Mouse (Mus musculus) heart, embryonic 11.5 days (tissue): ENCODE data around the gene Shoc2. TPM values are rescaled to one million over a fixed set of nuclear protein-coding genes. Genes with fewer than 3 reads are reported as not detected.
"Not testable (repeated sequence)": the region's sequence is repeated elsewhere in the genome, so short reads cannot be mapped to it uniquely, and the experiment has no call there.

Source experiments
- ATAC-seq: fragments of 200-750 bp; cut with Nextera tagmentation; replicated peaks from 2 replicates; pipeline ENCODE4 v1.8.0; 2017; ENCODE audit warnings: moderate library complexity; ENCODE audit not compliant: insufficient number of reproducible peaks, low FRiP score, low TSS enrichment
- H3K27ac ChIP-seq: fragments of 300-500 bp; sonication (generic); 2 replicates; pipeline ENCODE4 v1.5.1; 2014; ENCODE audit warnings: mild to moderate bottlenecking, low read depth, low read length
- H3K27me3 ChIP-seq: fragments of 300-500 bp; sonication (generic); 2 replicates; pipeline ENCODE4 v1.6.1; 2014; ENCODE audit warnings: mild to moderate bottlenecking, low read length, mixed read lengths; ENCODE audit not compliant: control insufficient read depth, insufficient read depth
- H3K36me3 ChIP-seq: fragments of 300-500 bp; sonication (generic); 2 replicates; pipeline ENCODE4 v1.6.1; 2014; ENCODE audit warnings: mild to moderate bottlenecking, low read length, moderate library complexity, mixed read lengths; ENCODE audit not compliant: control insufficient read depth, insufficient read depth
- H3K4me1 ChIP-seq: fragments of 300-500 bp; sonication (generic); 2 replicates; pipeline ENCODE4 v1.6.1; 2014; ENCODE audit warnings: low read length; ENCODE audit not compliant: control insufficient read depth, insufficient read depth
- H3K4me2 ChIP-seq: fragments of 300-500 bp; sonication (generic); 2 replicates; pipeline ENCODE4 v1.6.1; 2014; ENCODE audit warnings: mild to moderate bottlenecking, moderate library complexity
- H3K4me3 ChIP-seq: fragments of 300-500 bp; sonication (generic); 2 replicates; pipeline ENCODE4 v1.5.1; 2014; ENCODE audit warnings: low read depth, low read length
- H3K9ac ChIP-seq: fragments of 300-500 bp; sonication (generic); 2 replicates; pipeline ENCODE4 v1.6.1; 2014; ENCODE audit warnings: mild to moderate bottlenecking, low read depth, low read length, moderate library complexity
- H3K9me3 ChIP-seq: fragments of 300-500 bp; sonication (generic); replicated peaks from 2 replicates; pipeline ENCODE4 v1.6.1; 2016; ENCODE audit warnings: low read length; ENCODE audit not compliant: control insufficient read depth
- WGBS: fragments of 180-500 bp; shearing (Covaris S2); extraction: QIAGEN DNeasy Blood & Tissue Kit; methylation state at CpG from one replicate; pipeline ENCODE4 v1.1.7; 2014; ENCODE audit not compliant: insufficient replicate concordance; 5-methylcytosine and 5-hydroxymethylcytosine counted together
- polyA plus RNA-seq: library from polyadenylated mRNA; unstranded; fragments of >200 nt; fragmentation: Nextera tagmentation; extraction: Ambion mirVana; gene quantifications from 2 replicates; pipeline ENCODE4 v1.2.1, GENCODE M21; 2014

Shoc2 gene
- polyA plus RNA-seq, 1 experiment from 2014 or later = 47.4 TPM

- WGBS = under 1% methylated on average over 61 of the region's 61 CpGs
- H3K9ac ChIP-seq = peak overlapping the region; percentile 84
- no peaks in the 10 kb centered on the region for H3K36me3 ChIP-seq
- H3K4me1 ChIP-seq = peaks cover 17% of the 10 kb centered on the region
- peak overlapping the region; percentile 83 for H3K27ac ChIP-seq
- peak overlapping the region; percentile 99 for H3K4me3 ChIP-seq
- no peaks in the 10 kb centered on the region for H3K27me3 ChIP-seq
- H3K4me2 ChIP-seq = peak overlapping the region; percentile 82
- peak; percentile 96 for ATAC-seq
- H3K9me3 ChIP-seq = no peaks in the 10 kb centered on the region
Measured at GRCm38 (mm10) chr19:53902739-53903487, 41.2 kb upstream of the Shoc2 start.

- no peaks in the 10 kb centered on the region for H3K27me3 ChIP-seq
- H3K9ac ChIP-seq = peak overlapping the region; percentile 84
- ATAC-seq = peak; percentile 58
- H3K4me3 ChIP-seq = peak overlapping the region; percentile 99
- peak overlapping the region; percentile 82 for H3K4me2 ChIP-seq
- no peaks in the 10 kb centered on the region for H3K36me3 ChIP-seq
- no peaks in the 10 kb centered on the region for H3K9me3 ChIP-seq
- peak overlapping the region; percentile 83 for H3K27ac ChIP-seq
- H3K4me1 ChIP-seq = peaks cover 17% of the 10 kb centered on the region
- under 1% methylated on average over 67 of the region's 83 CpGs for WGBS
Measured at GRCm38 (mm10) chr19:53903507-53904321, 40.4 kb upstream of the Shoc2 start.

GRCm38 (mm10) chr19:53904833-53905480 is 39.1 kb upstream of the Shoc2 start:
- no peaks in the 10 kb centered on the region for H3K27me3 ChIP-seq
- 67% methylated on average over 7 of the region's 7 CpGs for WGBS
- H3K9me3 ChIP-seq = no peaks in the 10 kb centered on the region
- ATAC-seq = no peak
- H3K4me2 ChIP-seq = peak overlapping the region; percentile 82
- H3K9ac ChIP-seq = no peak overlapping the region
- H3K4me3 ChIP-seq = no peak overlapping the region; the same call in 1 of the 2 replicates
- peaks cover 17% of the 10 kb centered on the region for H3K4me1 ChIP-seq
- no peak overlapping the region for H3K27ac ChIP-seq
- H3K36me3 ChIP-seq = peaks cover 5% of the 10 kb centered on the region

- Histone ChIP-seq H3K4me2 (no peak overlapping the region), H3K4me1 (peaks cover 17% of the 10 kb centered on the region), H3K36me3 (peaks cover 5% of the 10 kb centered on the region), H3K27ac (no peak overlapping the region), H3K9ac (no peak overlapping the region), H3K9me3 (no peaks in the 10 kb centered on the region), H3K4me3 (no peak overlapping the region), H3K27me3 (no peaks in the 10 kb centered on the region)
- WGBS = 66% methylated on average over 6 of the region's 6 CpGs
- no peak for ATAC-seq
Measured at GRCm38 (mm10) chr19:53906033-53906702, 37.9 kb upstream of the Shoc2 start.

- H3K27ac ChIP-seq, H3K9me3 ChIP-seq, ATAC-seq, H3K4me3 ChIP-seq, H3K4me2 ChIP-seq, H3K9ac ChIP-seq, H3K27me3 ChIP-seq, H3K36me3 ChIP-seq: not testable (repeated sequence)
- H3K4me1 ChIP-seq = peaks cover 16% of the 10 kb centered on the region
Measured at GRCm38 (mm10) chr19:53906703-53907070, 37.4 kb upstream of the Shoc2 start.

GRCm38 (mm10) chr19:53914950-53915349 is 29.2 kb upstream of the Shoc2 start:
- Histone ChIP-seq H3K27me3 (no peaks in the 10 kb centered on the region), H3K4me1 (no peaks in the 10 kb centered on the region), H3K9me3 (no peaks in the 10 kb centered on the region), H3K9ac (no peak overlapping the region), H3K4me2 (no peak overlapping the region), H3K27ac (no peak overlapping the region), H3K4me3 (no peak overlapping the region), H3K36me3 (peaks cover 15% of the 10 kb centered on the region)
- 97% methylated on average over 4 of the region's 4 CpGs for WGBS
- ATAC-seq = no peak

GRCm38 (mm10) chr19:53919541-53919940 is 24.6 kb upstream of the Shoc2 start:
- WGBS = 84% methylated on average over 10 of the region's 10 CpGs
- Histone ChIP-seq H3K4me3 (no peak overlapping the region), H3K4me1 (no peaks in the 10 kb centered on the region), H3K9ac (no peak overlapping the region), H3K9me3 (no peaks in the 10 kb centered on the region), H3K27ac (no peak overlapping the region), H3K27me3 (no peaks in the 10 kb centered on the region), H3K36me3 (peaks cover 14% of the 10 kb centered on the region), H3K4me2 (no peak overlapping the region)
- no peak for ATAC-seq

GRCm38 (mm10) chr19:53921996-53922395 is 22.1 kb upstream of the Shoc2 start:
- not testable (repeated sequence) for H3K4me1 ChIP-seq, ATAC-seq, H3K27ac ChIP-seq, H3K9me3 ChIP-seq, H3K4me3 ChIP-seq, H3K27me3 ChIP-seq, H3K9ac ChIP-seq, H3K4me2 ChIP-seq
- WGBS = 84% methylated on average over 3 of the region's 3 CpGs
- H3K36me3 ChIP-seq = peaks cover 11% of the 10 kb centered on the region
